Mouse (Mus musculus) liver, embryonic 12.5 days (tissue): ENCODE data around the gene Moxd1. TPM values are rescaled to one million over a fixed set of nuclear protein-coding genes. Genes with fewer than 3 reads are reported as not detected.

Experiments
- ATAC-seq: fragments of 200-750 bp; cut with Nextera tagmentation; 2 replicates; pipeline ENCODE4 v1.8.0; 2017; ENCODE audit warnings: moderate number of reproducible peaks, mild to moderate bottlenecking, moderate library complexity
- H3K27ac ChIP-seq: fragments of 300-500 bp; sonication (generic); 2 replicates; pipeline ENCODE4 v1.5.1; 2016; ENCODE audit warnings: mild to moderate bottlenecking
- H3K27me3 ChIP-seq: fragments of 300-500 bp; sonication (generic); replicated peaks from 2 replicates; pipeline ENCODE4 v1.6.1; 2016; ENCODE audit warnings: mild to moderate bottlenecking, moderate library complexity
- H3K36me3 ChIP-seq: fragments of 300-500 bp; sonication (generic); 2 replicates; pipeline ENCODE4 v1.6.1; 2016; ENCODE audit warnings: mild to moderate bottlenecking, moderate library complexity
- H3K4me1 ChIP-seq: fragments of 300-500 bp; sonication (generic); 2 replicates; pipeline ENCODE4 v1.6.1; 2016
- H3K4me2 ChIP-seq: fragments of 300-500 bp; sonication (generic); 2 replicates; pipeline ENCODE4 v1.6.1; 2016; ENCODE audit warnings: mild to moderate bottlenecking, moderate library complexity
- H3K4me3 ChIP-seq: fragments of 300-500 bp; sonication (generic); 2 replicates; pipeline ENCODE4 v1.5.1; 2016; ENCODE audit warnings: mild to moderate bottlenecking, moderate library complexity
- H3K9ac ChIP-seq: fragments of 300-500 bp; sonication (generic); 2 replicates; pipeline ENCODE4 v1.6.1; 2016; ENCODE audit warnings: mild to moderate bottlenecking, moderate library complexity
- H3K9me3 ChIP-seq: fragments of 300-500 bp; sonication (generic); replicated peaks from 2 replicates; pipeline ENCODE4 v1.6.1; 2016; ENCODE audit warnings: mild to moderate bottlenecking, moderate library complexity
- WGBS: fragments of 180-500 bp; shearing (Covaris S2); methylation state at CpG from one replicate; pipeline ENCODE4 v1.1.7; 2016; ENCODE audit not compliant: insufficient replicate concordance; 5-methylcytosine and 5-hydroxymethylcytosine counted together
- polyA plus RNA-seq: library from polyadenylated mRNA; unstranded; fragments of >200 nt; fragmentation: Nextera tagmentation; extraction: Ambion mirVana; gene quantifications from 2 replicates; pipeline ENCODE4 v1.2.1, GENCODE M21; 2016

The Moxd1 gene
- 1.0 and 1.1 TPM in 2 replicates for polyA plus RNA-seq

GRCm38 (mm10) chr10:24223449-24224143, at the start of gene Moxd1:
TSS of gene Moxd1 (plus strand) at chr10:24223517.
- H3K27me3 ChIP-seq: peaks cover 40% of the 10 kb centered on the region
- no peak within 1 kb of the TSS for H3K27ac ChIP-seq
- peak; percentile 47 for ATAC-seq
- 3% methylated on average over 56 of the region's 56 CpGs for WGBS
- peaks cover 6% of the 10 kb centered on the region for H3K4me1 ChIP-seq
- H3K9ac ChIP-seq: no peak within 1 kb of the TSS
- H3K4me3 ChIP-seq: peak within 1 kb of the TSS; percentile 44
- H3K4me2 ChIP-seq: peak within 1 kb of the TSS; percentile 69
- no peaks in the 10 kb centered on the region for H3K9me3 ChIP-seq
- H3K36me3 ChIP-seq: no peaks in the 10 kb centered on the region

DNA sequence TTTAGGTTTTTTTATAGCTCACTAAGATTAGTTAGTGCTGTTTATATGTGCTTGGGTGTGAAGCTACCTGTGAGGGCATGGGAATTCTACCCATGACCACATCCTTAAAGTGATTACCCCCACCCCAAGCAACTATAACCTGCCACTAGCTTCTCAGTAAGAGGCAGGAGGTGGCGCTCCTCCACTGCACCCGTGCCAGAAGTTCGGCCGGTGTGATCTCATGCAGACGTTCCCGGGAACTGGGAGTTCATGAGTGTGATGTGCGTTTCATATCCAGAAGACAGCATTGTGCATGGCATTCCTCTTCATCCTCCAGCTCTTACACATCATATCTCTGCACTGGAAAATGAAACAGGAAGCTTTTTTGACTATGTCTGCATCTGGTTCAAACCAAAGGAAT, 32.9 kb upstream of the Moxd1 start:
- Histone ChIP-seq H3K9me3 (no peaks in the 10 kb centered on the region), H3K4me3 (no peak overlapping the region), H3K27me3 (no peaks in the 10 kb centered on the region), H3K36me3 (peaks cover 18% of the 10 kb centered on the region), H3K27ac (no peak overlapping the region), H3K9ac (no peak overlapping the region), H3K4me2 (no peak overlapping the region), H3K4me1 (no peaks in the 10 kb centered on the region)
- WGBS: 73% methylated on average over 7 of the region's 7 CpGs
- no peak for ATAC-seq

DNA sequence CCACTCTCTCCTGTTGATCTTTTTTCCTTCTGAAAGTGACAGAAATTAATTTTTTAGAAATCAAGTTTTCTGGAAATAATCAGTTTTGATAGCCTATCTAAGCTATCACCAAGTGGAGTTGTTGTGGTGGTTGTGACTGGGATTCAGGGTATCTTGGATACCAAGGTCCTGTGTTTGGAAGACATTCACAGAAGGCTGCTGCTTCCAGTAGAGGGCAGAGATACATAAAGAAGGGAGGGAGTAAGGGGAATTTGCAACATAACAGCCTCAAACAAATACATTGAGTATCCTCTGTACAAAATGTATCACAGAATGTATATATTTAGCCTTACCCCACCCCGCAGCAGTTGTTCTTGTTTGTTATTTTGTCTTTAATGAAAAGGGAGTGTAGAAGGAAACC, 31.3 kb upstream of the Moxd1 start:
- Histone ChIP-seq H3K4me3 (no peak overlapping the region), H3K27me3 (no peaks in the 10 kb centered on the region), H3K36me3 (peaks cover 8% of the 10 kb centered on the region), H3K27ac (no peak overlapping the region), H3K9me3 (no peaks in the 10 kb centered on the region), H3K9ac (no peak overlapping the region), H3K4me1 (no peaks in the 10 kb centered on the region), H3K4me2 (no peak overlapping the region)
- no peak for ATAC-seq
- 67% methylated on average over 1 of the region's 1 CpGs for WGBS

GRCm38 (mm10) chr10:24199303-24199702, 24.0 kb upstream of the Moxd1 start:
- H3K4me1 ChIP-seq: no peaks in the 10 kb centered on the region
- H3K27ac ChIP-seq: no peak overlapping the region
- H3K4me2 ChIP-seq: no peak overlapping the region
- 81% methylated on average over 12 of the region's 12 CpGs for WGBS
- H3K36me3 ChIP-seq: no peaks in the 10 kb centered on the region
- no peaks in the 10 kb centered on the region for H3K27me3 ChIP-seq
- no peak overlapping the region for H3K9ac ChIP-seq
- no peak overlapping the region for H3K4me3 ChIP-seq
- ATAC-seq: no peak
- H3K9me3 ChIP-seq: no peaks in the 10 kb centered on the region

DNA sequence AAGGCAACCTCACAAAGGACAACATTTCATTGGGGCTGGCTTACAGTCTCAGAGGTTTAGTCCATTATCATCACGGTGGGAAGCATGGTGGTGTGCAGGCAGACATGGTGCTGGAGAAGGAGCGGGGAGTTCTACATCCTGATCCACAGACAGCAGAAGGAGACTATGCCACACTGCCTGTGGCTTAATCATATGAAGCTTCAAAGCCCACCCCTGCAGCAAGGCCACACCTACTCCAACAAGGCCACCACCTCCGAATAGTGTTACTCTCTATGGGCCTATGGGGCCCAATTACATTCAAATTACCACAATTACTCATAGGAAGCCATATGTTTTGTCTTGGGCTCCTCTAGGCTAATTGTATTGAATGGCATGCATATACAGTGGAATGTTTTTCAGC, 23.2 kb upstream of the Moxd1 start:
- Histone ChIP-seq H3K9me3 (no peaks in the 10 kb centered on the region), H3K27me3 (no peaks in the 10 kb centered on the region), H3K27ac (no peak overlapping the region), H3K36me3 (no peaks in the 10 kb centered on the region), H3K9ac (no peak overlapping the region), H3K4me3 (no peak overlapping the region), H3K4me2 (no peak overlapping the region), H3K4me1 (no peaks in the 10 kb centered on the region)
- WGBS: 76% methylated on average over 3 of the region's 3 CpGs
- ATAC-seq: no peak

GRCm38 (mm10) chr10:24210075-24210474, 13.2 kb upstream of the Moxd1 start:
- WGBS: 67% methylated on average over 6 of the region's 6 CpGs
- no peaks in the 10 kb centered on the region for H3K9me3 ChIP-seq
- ATAC-seq: no peak
- no peak overlapping the region for H3K27ac ChIP-seq
- H3K4me2 ChIP-seq: no peak overlapping the region
- H3K4me1 ChIP-seq: no peaks in the 10 kb centered on the region
- H3K27me3 ChIP-seq: no peaks in the 10 kb centered on the region
- H3K36me3 ChIP-seq: no peaks in the 10 kb centered on the region
- H3K9ac ChIP-seq: no peak overlapping the region
- H3K4me3 ChIP-seq: no peak overlapping the region

- H3K27ac ChIP-seq: no peak overlapping the region
- no peak for ATAC-seq
- H3K4me2 ChIP-seq: no peak overlapping the region
- no peaks in the 10 kb centered on the region for H3K36me3 ChIP-seq
- no peak overlapping the region for H3K4me3 ChIP-seq
- no peaks in the 10 kb centered on the region for H3K4me1 ChIP-seq
- H3K27me3 ChIP-seq: no peaks in the 10 kb centered on the region
- 66% methylated on average over 5 of the region's 5 CpGs for WGBS
- H3K9me3 ChIP-seq: no peaks in the 10 kb centered on the region
- no peak overlapping the region for H3K9ac ChIP-seq
Observed at GRCm38 (mm10) chr10:24213297-24213696, 10.0 kb upstream of the Moxd1 start.

DNA sequence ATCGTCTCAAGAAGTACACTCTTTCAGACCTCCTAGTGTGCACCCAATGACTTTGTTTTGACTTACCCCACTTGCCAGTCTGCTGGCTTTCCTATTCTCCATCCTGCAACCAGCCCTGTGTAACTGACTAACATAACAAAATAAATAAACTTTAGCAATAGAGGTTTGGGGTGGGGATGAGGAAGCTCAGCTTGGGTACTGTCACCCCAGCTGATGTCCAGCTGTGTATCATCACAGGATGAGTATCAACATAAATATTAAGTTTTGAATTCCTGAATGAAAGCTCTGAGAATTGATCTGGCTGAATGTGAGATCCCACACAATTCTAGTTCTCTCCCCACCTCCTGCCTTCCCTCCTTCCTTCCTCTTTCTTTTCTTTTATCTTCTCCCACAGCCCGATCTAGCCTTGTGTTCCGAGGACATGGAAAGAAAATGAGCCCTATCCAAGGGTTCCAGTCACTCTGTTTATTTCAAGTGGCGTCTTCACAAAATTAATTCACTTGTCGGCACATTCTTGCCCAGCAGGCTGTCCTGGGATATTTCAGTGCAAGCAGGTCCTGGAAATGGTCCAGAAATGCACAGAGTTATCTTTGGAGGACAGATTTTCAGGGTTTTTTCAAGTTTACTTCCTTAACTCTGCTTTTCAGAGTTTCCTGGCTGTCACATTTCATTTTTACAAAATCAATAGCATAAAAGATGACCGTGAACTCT, 5.6 kb upstream of the Moxd1 start:
- Histone ChIP-seq H3K4me1 (no peaks in the 10 kb centered on the region), H3K4me3 (no peak overlapping the region), H3K4me2 (no peak overlapping the region), H3K9me3 (no peaks in the 10 kb centered on the region), H3K9ac (no peak overlapping the region), H3K27me3 (peaks cover 14% of the 10 kb centered on the region), H3K36me3 (no peaks in the 10 kb centered on the region), H3K27ac (no peak overlapping the region)
- 40% methylated on average over 6 of the region's 6 CpGs for WGBS
- ATAC-seq: no peak

GRCm38 (mm10) chr10:24220931-24221330, 2.4 kb upstream of the Moxd1 start:
- no peak overlapping the region for H3K4me2 ChIP-seq
- H3K36me3 ChIP-seq: no peaks in the 10 kb centered on the region
- no peaks in the 10 kb centered on the region for H3K9me3 ChIP-seq
- no peak overlapping the region for H3K4me3 ChIP-seq
- no peak overlapping the region for H3K27ac ChIP-seq
- 72% methylated on average over 5 of the region's 5 CpGs for WGBS
- peaks cover 6% of the 10 kb centered on the region for H3K4me1 ChIP-seq
- ATAC-seq: no peak
- peaks cover 40% of the 10 kb centered on the region for H3K27me3 ChIP-seq
- no peak overlapping the region for H3K9ac ChIP-seq

GRCm38 (mm10) chr10:24222911-24223310, 406 bp upstream of the Moxd1 start:
- H3K27me3 ChIP-seq: peaks cover 40% of the 10 kb centered on the region
- no peak overlapping the region for H3K9ac ChIP-seq
- H3K9me3 ChIP-seq: no peaks in the 10 kb centered on the region
- H3K4me2 ChIP-seq: peak overlapping the region; percentile 69
- 23% methylated on average over 6 of the region's 6 CpGs for WGBS
- no peak overlapping the region for H3K27ac ChIP-seq
- H3K4me3 ChIP-seq: peak overlapping the region; percentile 44
- ATAC-seq: no peak
- no peaks in the 10 kb centered on the region for H3K36me3 ChIP-seq
- peaks cover 6% of the 10 kb centered on the region for H3K4me1 ChIP-seq

DNA sequence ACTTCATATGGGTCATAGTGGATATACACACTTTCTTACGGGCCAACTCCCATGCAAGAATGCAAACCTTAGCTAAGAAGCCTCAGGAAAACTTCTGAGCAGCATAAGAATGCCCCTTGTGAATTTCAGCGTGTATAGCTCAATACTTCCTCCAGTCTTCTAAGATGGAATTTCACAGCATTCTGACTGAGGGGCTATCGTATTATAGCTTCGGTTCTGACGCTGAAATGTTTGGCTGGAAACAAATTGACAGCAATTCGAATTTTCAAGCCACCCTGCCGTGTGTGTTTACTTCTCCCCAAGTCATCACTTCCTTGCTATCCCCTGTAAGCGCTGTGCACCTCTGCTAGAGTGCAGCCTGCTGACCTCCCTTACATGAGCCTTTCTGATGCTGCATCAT, 1.3 kb downstream of the Moxd1 start:
- WGBS: 29% methylated on average over 8 of the region's 8 CpGs
- H3K4me2 ChIP-seq: no peak overlapping the region
- ATAC-seq: no peak

GRCm38 (mm10) chr10:24228318-24229183, 5.2 kb downstream of the Moxd1 start:
- peaks cover 18% of the 10 kb centered on the region for H3K27me3 ChIP-seq
- H3K4me2 ChIP-seq: no peak overlapping the region
- H3K36me3 ChIP-seq: no peaks in the 10 kb centered on the region
- no peak overlapping the region for H3K27ac ChIP-seq
- H3K9ac ChIP-seq: no peak overlapping the region
- no peaks in the 10 kb centered on the region for H3K9me3 ChIP-seq
- ATAC-seq: no peak
- H3K4me3 ChIP-seq: no peak overlapping the region
- 53% methylated on average over 12 of the region's 12 CpGs for WGBS
- H3K4me1 ChIP-seq: peaks cover 2% of the 10 kb centered on the region

More for the DNA sequence above, 1.3 kb downstream of the Moxd1 start:
- Histone ChIP-seq H3K36me3 (no peaks in the 10 kb centered on the region), H3K27ac (no peak overlapping the region), H3K4me1 (peaks cover 6% of the 10 kb centered on the region), H3K9me3 (no peaks in the 10 kb centered on the region), H3K4me3 (no peak overlapping the region), H3K9ac (no peak overlapping the region), H3K27me3 (peaks cover 40% of the 10 kb centered on the region)
